Mouse (Mus musculus): ENCODE results near the gene Mkrn3. TPM values are rescaled to one million over a fixed set of nuclear protein-coding genes. Genes with fewer than 3 reads are reported as not detected.

The Mkrn3 gene
- polyA plus RNA-seq, 1 experiment, result 3.8 TPM

GRCm38 (mm10) chr7:62406573-62407050 lies 13.3 kb downstream of the Mkrn3 start:
- H3K4me3 ChIP-seq (ENCODE audit: low read depth, low read length), result peak overlapping the region; percentile 66
- H3K36me3 ChIP-seq (ENCODE audit: control insufficient read depth, insufficient read depth, low read length, poor library complexity, severe bottlenecking), result no peaks in the 10 kb centered on the region
- H3K9ac ChIP-seq (ENCODE audit: low read depth, poor library complexity, severe bottlenecking), result peak overlapping the region; percentile 47; the same call in 1 of the 2 replicates
- no peak overlapping the region for H3K27ac ChIP-seq (ENCODE audit: insufficient read depth, low read length)
- no peaks in the 10 kb centered on the region; the same call in 1 of the 2 replicates for H3K27me3 ChIP-seq (ENCODE audit: control insufficient read depth, insufficient read depth, low read length, poor library complexity, severe bottlenecking)
- no peaks in the 10 kb centered on the region for H3K9me3 ChIP-seq (replicated peaks; ENCODE audit: control insufficient read depth, insufficient read depth, low read length, poor library complexity, severe bottlenecking)
- no peak for TF ChIP-seq CTCF (IDR thresholded peaks at IDR 0.05; ENCODE audit: low read depth, low read length)
- TF ChIP-seq EP300 (IDR thresholded peaks at IDR 0.05; ENCODE audit: insufficient read depth, low read depth, low read length), result no peak
- no peak for TF ChIP-seq POLR2A (IDR thresholded peaks at IDR 0.05; ENCODE audit: insufficient read depth, low read length)
- H3K4me1 ChIP-seq (ENCODE audit: control insufficient read depth, insufficient read depth, low read length), result no peaks in the 10 kb centered on the region

DNA sequence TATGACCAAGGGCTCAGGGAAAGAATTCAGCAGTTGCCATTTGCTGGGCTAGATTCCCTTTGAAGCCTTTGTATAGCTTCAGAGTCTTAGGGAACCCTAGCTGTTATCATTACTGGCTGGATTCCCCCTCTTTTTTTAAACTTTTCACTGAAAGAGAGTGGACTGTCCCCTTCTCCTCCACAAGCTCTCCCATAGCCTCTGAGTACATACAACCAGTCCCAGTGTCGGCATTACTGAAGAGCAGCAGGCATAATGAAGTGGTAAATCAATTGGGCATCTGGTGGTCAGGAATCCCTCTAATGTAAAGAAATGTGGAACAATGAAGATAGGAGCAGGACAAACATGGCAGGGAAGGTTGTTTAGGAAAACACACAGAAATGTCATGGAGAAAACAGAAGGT lies 27.7 kb downstream of the Mkrn3 start:
- H3K36me3 ChIP-seq (ENCODE audit: control insufficient read depth, insufficient read depth, low read length, poor library complexity, severe bottlenecking), result no peaks in the 10 kb centered on the region
- no peaks in the 10 kb centered on the region for H3K9me3 ChIP-seq (replicated peaks; ENCODE audit: control insufficient read depth, insufficient read depth, low read length, poor library complexity, severe bottlenecking)
- no peaks in the 10 kb centered on the region; the same call in 1 of the 2 replicates for H3K27me3 ChIP-seq (ENCODE audit: control insufficient read depth, insufficient read depth, low read length, poor library complexity, severe bottlenecking)
- no peak for TF ChIP-seq EP300 (IDR thresholded peaks at IDR 0.05; ENCODE audit: insufficient read depth, low read depth, low read length)
- TF ChIP-seq POLR2A (IDR thresholded peaks at IDR 0.05; ENCODE audit: insufficient read depth, low read length), result no peak
- TF ChIP-seq CTCF (IDR thresholded peaks at IDR 0.05; ENCODE audit: low read depth, low read length), result no peak
- H3K4me1 ChIP-seq (ENCODE audit: control insufficient read depth, insufficient read depth, low read length), result no peaks in the 10 kb centered on the region
- H3K4me3 ChIP-seq (ENCODE audit: low read depth, low read length), result no peak overlapping the region
- H3K9ac ChIP-seq (ENCODE audit: low read depth, poor library complexity, severe bottlenecking), result no peak overlapping the region
- H3K27ac ChIP-seq (ENCODE audit: insufficient read depth, low read length), result no peak overlapping the region

GRCm38 (mm10) chr7:62388291-62388690 lies 31.6 kb downstream of the Mkrn3 start:
- Histone ChIP-seq H3K9ac (ENCODE audit: low read depth, poor library complexity, severe bottlenecking) (no peak overlapping the region), H3K36me3 (ENCODE audit: control insufficient read depth, insufficient read depth, low read length, poor library complexity, severe bottlenecking) (no peaks in the 10 kb centered on the region), H3K27me3 (ENCODE audit: control insufficient read depth, insufficient read depth, low read length, poor library complexity, severe bottlenecking) (no peaks in the 10 kb centered on the region), H3K9me3 (replicated peaks; ENCODE audit: control insufficient read depth, insufficient read depth, low read length, poor library complexity, severe bottlenecking) (no peaks in the 10 kb centered on the region), H3K4me3 (ENCODE audit: low read depth, low read length) (no peak overlapping the region), H3K4me1 (ENCODE audit: control insufficient read depth, insufficient read depth, low read length) (no peaks in the 10 kb centered on the region), H3K27ac (ENCODE audit: insufficient read depth, low read length) (no peak overlapping the region)
- TF ChIP-seq CTCF (IDR thresholded peaks at IDR 0.05; ENCODE audit: low read depth, low read length) (no peak), EP300 (IDR thresholded peaks at IDR 0.05; ENCODE audit: insufficient read depth, low read depth, low read length) (no peak), POLR2A (IDR thresholded peaks at IDR 0.05; ENCODE audit: insufficient read depth, low read length) (no peak)

GRCm38 (mm10) chr7:62382391-62382790 lies 37.5 kb downstream of the Mkrn3 start:
- Histone ChIP-seq H3K27ac (ENCODE audit: insufficient read depth, low read length) (no peak overlapping the region), H3K4me1 (ENCODE audit: control insufficient read depth, insufficient read depth, low read length) (no peaks in the 10 kb centered on the region), H3K4me3 (ENCODE audit: low read depth, low read length) (no peak overlapping the region), H3K36me3 (ENCODE audit: control insufficient read depth, insufficient read depth, low read length, poor library complexity, severe bottlenecking) (no peaks in the 10 kb centered on the region), H3K27me3 (ENCODE audit: control insufficient read depth, insufficient read depth, low read length, poor library complexity, severe bottlenecking) (0 out of 2 replicates have a peak, but pooled peaks cover under 1% of the 10 kb centered on the region), H3K9me3 (replicated peaks; ENCODE audit: control insufficient read depth, insufficient read depth, low read length, poor library complexity, severe bottlenecking) (no peaks in the 10 kb centered on the region), H3K9ac (ENCODE audit: low read depth, poor library complexity, severe bottlenecking) (no peak overlapping the region)
- TF ChIP-seq POLR2A (IDR thresholded peaks at IDR 0.05; ENCODE audit: insufficient read depth, low read length), result no peak
- peak; percentile 58 for TF ChIP-seq CTCF (IDR thresholded peaks at IDR 0.05; ENCODE audit: low read depth, low read length)

DNA sequence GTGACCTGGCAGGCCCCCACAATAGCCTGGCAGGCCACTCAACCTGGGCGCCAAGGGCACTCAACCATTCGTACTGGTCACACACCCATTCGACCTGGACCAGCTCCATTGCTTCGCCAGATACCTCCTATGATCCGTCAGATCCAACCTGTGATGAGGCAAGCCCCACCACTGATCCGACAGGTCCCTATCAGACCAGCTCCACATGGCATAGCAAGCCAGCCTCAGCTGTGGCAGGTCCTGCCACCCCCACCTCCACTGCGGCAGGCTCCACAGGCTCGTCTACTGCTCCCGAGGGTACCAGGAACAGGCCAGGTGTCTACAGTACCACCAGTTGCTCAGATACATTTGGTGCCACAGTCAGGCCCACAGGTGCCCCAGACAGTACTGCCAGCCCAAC lies 41.4 kb downstream of the Mkrn3 start:
- no peak overlapping the region for H3K4me3 ChIP-seq (ENCODE audit: low read depth, low read length)
- TF ChIP-seq POLR2A (IDR thresholded peaks at IDR 0.05; ENCODE audit: insufficient read depth, low read length), result no peak
- TF ChIP-seq EP300 (IDR thresholded peaks at IDR 0.05; ENCODE audit: insufficient read depth, low read depth, low read length), result no peak
- no peak for TF ChIP-seq CTCF (IDR thresholded peaks at IDR 0.05; ENCODE audit: low read depth, low read length)
- H3K27ac ChIP-seq (ENCODE audit: insufficient read depth, low read length), result no peak overlapping the region
- H3K36me3 ChIP-seq (ENCODE audit: control insufficient read depth, insufficient read depth, low read length, poor library complexity, severe bottlenecking), result no peaks in the 10 kb centered on the region
- H3K4me1 ChIP-seq (ENCODE audit: control insufficient read depth, insufficient read depth, low read length), result no peaks in the 10 kb centered on the region
- no peaks in the 10 kb centered on the region for H3K9me3 ChIP-seq (replicated peaks; ENCODE audit: control insufficient read depth, insufficient read depth, low read length, poor library complexity, severe bottlenecking)
- no peak overlapping the region for H3K9ac ChIP-seq (ENCODE audit: low read depth, poor library complexity, severe bottlenecking)
- H3K27me3 ChIP-seq (ENCODE audit: control insufficient read depth, insufficient read depth, low read length, poor library complexity, severe bottlenecking), result 0 out of 2 replicates have a peak, but pooled peaks cover 3% of the 10 kb centered on the region

DNA sequence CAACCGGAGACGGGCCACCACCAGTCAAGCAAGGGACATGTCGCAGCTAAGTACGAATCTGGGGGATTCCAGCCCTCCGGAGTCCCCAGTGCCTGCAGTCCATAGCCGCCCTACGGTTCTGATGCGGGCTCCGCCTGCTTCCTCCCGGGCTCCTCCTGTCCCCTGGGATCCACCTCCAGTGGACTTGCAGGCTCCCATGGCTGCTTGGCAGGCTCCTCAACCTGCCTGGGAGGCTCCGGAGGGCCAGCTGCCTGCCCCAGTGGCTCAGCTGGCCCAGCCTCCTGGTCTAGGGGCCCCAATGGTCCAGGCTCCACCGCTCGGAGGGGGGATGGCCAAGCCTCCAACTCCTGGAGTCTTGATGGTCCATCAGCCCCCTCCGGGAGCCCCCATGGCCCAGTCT lies 42.6 kb downstream of the Mkrn3 start:
- Histone ChIP-seq H3K27ac (ENCODE audit: insufficient read depth, low read length) (no peak overlapping the region), H3K27me3 (ENCODE audit: control insufficient read depth, insufficient read depth, low read length, poor library complexity, severe bottlenecking) (0 out of 2 replicates have a peak, but pooled peaks cover 3% of the 10 kb centered on the region)

More for the DNA sequence above, 42.6 kb downstream of the Mkrn3 start:
- Histone ChIP-seq H3K9ac (ENCODE audit: low read depth, poor library complexity, severe bottlenecking) (peak overlapping the region; percentile 19), H3K4me1 (ENCODE audit: control insufficient read depth, insufficient read depth, low read length) (no peaks in the 10 kb centered on the region), H3K9me3 (replicated peaks; ENCODE audit: control insufficient read depth, insufficient read depth, low read length, poor library complexity, severe bottlenecking) (no peaks in the 10 kb centered on the region), H3K4me3 (ENCODE audit: low read depth, low read length) (peak overlapping the region; percentile 62), H3K36me3 (ENCODE audit: control insufficient read depth, insufficient read depth, low read length, poor library complexity, severe bottlenecking) (no peaks in the 10 kb centered on the region)
- TF ChIP-seq EP300 (IDR thresholded peaks at IDR 0.05; ENCODE audit: insufficient read depth, low read depth, low read length) (no peak), CTCF (IDR thresholded peaks at IDR 0.05; ENCODE audit: low read depth, low read length) (no peak), POLR2A (IDR thresholded peaks at IDR 0.05; ENCODE audit: insufficient read depth, low read length) (no peak)

Data from ES-Bruce4 (cell line).